Mouse (Mus musculus) layer of hippocampus, adult 9-10 months (tissue): ENCODE measurements around the gene Asl.
A peak's percentile ranks its signal among the peaks of the same experiment; 100 is the strongest.

Experiments
- DNase-seq: peaks from one replicate; pipeline ENCODE4 v3.0.0; 2022; ENCODE audit warnings: low spot score

The Asl gene

DNA sequence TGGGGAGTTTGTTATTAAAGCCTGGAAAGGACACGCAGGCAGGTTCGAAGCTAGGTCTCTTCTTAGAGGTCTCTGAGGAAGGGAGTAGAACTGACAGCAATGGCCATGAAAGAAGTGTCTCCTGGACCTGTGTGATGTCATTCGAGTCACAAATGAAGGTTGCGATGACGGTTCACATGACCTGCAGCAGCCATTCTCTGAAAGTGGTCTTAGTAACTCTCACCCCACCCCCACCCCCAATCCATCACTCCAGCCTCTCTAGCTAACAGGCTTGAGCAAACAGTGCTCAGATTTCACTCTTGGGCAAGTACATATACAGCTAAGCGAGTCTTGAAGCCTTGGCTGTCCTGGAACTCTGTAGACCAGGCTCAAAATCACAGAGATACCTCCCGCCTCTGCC, 25.8 kb downstream of the Asl start:
- DNase-seq: no peak

DNA sequence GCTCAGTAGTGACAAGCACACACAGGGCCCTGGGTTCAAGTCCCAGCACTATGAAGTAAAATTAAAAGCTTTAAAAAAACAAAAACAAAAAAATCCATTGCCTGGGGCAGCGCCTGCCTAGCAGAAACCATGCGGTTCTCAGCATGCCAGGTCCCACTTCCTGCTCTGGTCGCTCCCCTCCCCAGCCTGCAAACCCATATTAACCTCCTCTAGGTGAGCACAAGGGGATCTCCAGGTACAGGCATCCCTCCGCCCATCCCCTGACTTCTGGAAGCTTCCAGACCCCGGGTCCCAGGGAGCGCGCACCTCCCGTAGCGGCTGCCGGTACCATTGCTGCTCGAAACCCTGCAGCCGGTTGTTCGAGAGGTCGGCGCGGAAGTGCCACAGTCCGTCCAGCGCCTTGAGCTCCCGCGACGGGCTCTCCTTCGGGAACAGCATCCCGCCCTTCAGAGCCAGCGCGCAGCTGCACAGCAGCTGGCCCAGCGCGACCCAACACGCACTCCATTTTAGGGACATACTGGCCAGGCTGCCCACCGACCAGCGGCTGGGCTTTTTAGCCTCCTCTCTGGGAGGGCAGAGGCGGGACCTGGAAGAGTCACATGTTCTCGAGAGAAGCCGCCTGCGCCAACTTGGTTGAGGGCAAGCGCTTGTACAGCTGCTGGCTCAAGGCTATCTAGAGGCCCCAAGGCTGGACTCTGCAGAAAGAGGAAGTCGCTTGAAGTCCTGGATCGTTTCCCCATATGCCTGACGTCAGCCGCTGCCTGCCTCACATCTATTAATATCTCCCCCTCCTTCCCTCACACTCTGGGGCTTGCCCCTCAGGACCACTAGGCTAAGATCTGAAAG, 26.5 kb downstream of the Asl start, which contains the start of gene Gusb:
TSS of gene Gusb (minus strand) at position 749 of the 846 bp plus-strand sequence.
- peak; percentile 59 for DNase-seq

DNA sequence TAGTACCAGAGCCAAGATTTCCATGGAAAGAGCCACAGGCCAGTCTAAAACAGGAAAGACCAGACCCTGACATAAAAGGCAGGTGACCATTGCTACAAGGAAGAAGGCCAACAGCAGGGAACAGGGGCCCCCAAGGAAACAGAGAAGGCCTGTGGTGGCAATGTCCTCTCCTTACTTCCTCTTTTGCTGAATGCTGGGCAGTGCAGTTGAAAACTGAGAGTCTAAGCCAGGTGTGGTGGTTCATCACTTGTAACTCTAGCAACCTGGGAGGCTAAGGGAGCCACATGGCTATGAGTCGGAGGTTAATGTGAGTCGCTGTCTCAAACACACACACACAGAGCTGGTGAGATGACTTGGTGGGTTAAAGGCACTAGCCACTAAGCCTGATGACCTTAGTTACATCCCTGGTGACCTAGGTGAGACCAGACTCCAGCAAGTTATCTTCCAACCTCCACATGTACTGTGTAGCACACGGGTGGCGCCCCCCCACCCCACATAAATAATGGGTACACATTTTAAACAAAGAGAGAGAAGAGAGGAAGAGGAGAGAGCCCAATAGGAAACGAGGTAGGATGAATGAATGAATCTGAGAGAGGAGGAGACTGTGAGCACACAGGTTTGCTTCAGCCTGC, 27.6 kb downstream of the Asl start:
- DNase-seq: no peak

DNA sequence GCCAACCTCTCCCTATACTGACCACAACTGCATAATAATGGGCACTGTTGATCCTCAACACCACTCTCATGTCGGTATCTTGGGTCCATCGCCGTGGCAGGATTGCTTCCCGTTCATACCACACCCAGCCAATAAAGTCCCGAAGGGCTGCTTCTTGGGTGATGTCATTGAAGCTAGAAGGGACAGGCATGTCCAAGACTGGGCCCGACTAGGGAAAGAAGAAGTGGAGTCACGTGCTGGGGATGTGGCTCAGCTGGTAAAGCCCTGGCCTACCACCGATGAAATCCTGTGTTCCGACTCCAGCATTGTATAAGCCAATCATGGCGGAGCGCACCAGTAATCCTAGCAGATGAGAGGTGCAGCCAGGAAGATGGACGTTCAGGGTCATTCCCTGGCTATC, 28.3 kb downstream of the Asl start:
- no peak for DNase-seq

DNA sequence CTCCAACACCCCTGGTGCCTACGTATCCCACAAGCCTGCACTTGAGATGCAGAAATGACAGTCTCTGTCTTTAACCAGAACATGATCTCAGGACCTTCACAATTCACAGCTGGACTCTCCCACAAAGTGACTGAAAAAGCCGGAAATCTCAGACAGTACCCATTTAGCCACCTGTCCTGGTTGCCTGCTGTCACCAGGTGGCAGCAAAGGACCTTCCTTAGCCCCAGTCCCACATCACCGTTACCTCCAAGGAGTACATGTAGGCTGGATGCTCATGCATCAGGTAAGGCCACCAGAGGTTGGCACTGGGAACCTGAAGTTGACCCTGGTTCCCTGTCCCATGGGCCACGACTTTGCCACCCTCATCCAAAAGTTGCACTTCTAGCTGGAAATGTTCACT, 29.9 kb downstream of the Asl start:
- no peak for DNase-seq

DNA sequence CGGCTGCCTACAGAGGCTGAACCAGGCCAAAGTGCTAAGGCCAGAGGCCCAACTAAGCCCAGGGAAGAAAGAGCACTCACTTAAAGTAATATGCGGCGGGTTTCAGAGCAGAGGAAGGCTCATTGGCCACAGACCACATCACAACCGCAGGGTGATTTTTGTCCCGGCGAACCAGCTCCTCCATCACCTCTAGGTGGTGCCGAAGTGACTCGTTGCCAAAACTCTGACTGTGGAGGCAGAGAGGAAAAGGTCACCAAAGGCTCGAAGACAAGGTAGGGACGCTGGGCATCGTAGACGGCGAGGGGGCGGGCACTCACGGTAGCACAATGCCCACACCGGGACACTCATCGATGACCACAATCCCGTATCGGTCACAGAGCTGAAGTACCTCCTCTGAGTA, 31.3 kb downstream of the Asl start:
- DNase-seq: no peak

DNA sequence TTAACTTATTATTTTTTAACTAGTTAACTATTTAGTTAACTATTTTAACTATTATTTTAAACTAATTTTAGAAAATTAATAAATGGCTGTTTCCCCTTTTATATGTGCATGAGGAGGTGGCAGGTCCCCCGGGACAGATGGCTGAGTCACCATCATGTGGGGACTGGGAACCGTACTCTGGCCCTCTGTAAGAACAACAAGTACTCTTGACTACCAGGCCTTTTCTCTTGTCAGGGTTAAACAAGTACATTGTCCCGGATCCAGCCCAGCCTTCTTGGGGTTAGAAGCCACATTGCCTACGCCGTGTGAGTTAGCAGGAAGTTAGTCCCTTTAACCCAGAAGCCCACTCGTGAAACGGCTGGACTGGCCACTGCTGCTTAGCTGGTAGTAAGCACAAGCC, 34.1 kb downstream of the Asl start:
- no peak for DNase-seq

DNA sequence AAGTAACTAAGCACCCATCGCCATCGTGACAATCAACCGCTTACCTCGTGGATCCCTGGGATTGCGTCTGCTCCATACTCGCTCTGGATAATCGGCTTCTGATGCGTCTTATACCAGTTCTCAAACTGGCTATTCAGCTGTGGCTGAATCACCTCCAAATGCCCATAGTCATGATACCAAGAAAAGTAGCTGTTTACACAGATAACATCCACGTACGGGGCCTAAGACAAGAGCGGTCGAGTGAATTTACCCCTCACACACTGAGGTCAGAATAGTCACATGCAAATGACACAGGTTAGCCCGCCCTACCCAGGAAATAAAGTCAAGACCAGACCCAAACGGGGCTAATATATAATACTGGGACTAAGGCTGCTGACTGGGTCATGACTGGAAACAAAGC, 35.7 kb downstream of the Asl start:
- no peak for DNase-seq

DNA sequence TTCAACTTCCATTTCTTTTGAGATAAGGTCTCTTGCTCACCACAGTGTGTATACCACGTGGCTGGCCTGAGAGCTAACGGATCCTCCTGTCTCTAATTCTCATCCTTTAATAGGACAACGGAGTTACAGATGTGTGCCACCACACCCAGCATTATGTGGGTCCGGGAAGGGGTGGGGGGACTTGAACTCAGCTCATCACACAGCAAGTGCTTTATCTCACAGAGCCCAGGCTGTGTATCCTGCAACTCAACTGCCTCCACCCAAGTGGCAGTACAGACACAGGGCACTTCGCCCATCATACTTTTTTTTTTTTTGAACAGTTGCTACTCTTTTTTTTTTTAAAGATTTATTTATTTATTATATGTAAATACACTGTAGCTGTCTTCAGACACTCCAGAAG, 37.1 kb downstream of the Asl start:
- no peak for DNase-seq

DNA sequence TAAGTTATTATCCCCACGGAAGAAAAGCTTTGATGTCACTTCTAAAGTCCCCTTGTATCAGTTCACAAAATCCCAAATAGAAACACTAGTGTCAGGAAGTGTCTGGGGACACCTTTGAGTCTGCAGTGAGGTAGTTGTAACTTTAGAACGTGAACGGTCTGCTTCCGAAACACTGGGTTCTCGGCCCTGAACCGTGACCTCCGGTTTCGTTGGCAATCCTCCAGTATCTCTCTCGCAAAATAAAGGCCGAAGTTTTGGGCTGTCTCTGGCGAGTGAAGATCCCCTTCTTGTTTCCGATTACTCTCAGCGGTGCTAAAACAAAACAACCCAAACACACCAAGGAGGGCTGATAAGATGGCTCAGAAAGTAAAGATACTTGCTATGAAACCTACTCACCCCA, 39.7 kb downstream of the Asl start:
- DNase-seq: no peak

DNA sequence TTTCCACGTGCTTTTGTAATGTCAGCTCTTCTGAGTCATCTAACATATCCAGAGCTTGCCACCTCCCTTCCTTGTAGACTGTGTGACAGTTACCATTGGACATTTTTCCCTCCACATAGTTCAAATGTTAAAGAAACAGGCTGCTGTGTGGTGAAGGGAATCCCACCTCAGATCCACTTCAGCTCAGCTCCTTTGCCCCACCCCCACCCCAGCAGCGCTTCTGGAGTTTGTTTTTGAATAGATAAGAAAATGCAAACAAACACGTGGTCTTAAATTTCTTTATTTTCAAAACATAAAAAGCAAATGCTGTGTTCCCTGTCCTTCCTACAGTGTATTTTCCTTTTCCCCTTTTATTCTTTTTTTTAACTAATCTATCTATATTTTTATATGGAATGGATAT, 48.8 kb downstream of the Asl start:
- no peak for DNase-seq

DNA sequence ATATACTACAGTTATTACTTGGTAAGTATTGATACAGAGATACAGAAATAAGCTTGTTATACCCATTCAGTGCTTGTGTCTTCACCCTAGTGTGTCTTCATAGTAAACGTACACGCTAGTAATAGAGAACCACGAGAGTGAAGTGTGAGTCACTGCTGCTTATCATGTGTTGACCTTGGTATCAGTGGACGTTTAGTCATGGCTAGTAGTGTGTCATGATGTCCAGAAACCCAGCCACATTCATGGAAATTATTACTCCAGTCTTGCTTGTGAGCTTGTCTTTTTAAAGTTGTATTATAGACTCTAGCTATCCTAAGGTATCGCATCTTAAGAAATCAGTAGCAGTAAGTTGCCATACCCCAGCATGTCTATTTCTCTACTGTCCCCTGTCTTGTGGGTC, 50.4 kb downstream of the Asl start:
- no peak for DNase-seq

DNA sequence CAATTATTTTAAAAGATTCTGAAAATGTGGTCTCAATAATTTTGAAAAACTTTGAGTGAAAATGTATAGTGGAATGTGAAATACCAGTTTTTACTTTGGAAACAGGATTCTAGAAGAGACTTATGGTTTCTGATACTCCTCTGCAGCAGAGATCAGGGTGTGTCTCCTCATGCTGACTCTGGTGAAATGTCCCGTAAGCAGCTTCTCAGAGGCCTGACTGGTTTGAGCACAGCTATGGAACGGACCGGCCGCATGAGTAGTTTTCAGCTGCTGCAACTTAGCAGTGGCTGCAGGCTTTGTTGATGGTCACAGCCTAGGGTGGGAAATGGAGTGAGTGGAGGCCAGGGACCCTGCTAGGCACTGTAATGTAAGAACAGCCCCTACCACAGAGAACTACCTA, 51.3 kb downstream of the Asl start:
- DNase-seq: no peak

DNA sequence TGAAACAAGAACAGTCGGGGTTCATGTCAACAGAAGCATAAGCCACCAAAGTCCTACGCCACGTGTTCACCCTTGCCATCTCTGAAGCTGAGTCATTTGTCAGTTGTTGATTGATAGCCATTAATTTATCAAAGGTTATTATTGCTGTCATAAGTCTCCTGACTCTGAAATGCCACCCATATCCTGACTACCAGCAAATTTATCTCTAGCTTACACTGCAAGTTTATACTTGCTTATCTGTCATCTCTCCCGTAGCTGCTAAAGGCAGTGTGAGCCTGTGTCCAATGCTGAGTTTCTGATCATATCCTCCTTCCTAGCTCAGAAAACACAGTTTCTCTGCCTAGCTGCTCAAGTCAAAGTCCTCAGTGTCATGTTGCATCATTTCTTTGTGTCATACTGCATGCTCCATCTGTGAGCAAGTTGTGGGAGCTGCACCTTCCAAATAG, 54.2 kb downstream of the Asl start:
- DNase-seq: no peak

DNA sequence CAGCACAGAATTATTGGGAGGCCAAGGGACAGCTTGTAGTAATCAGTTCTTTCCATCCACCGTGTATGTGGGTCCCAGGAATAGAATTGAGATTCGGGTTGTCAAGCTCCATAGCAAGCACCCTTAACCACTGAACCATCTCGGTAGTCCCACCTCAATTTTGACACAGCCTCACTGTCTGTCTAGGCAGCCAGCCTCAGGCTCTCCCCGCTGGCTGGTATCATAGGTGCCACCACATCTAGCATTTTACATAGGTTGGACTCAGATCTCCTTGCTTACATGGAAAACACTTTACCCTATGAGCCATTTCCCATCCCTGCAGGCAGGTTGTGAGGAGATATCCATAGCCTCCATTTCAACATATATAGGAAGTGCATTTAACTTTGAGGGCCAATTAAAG, 54.7 kb downstream of the Asl start:
- DNase-seq: no peak

DNA sequence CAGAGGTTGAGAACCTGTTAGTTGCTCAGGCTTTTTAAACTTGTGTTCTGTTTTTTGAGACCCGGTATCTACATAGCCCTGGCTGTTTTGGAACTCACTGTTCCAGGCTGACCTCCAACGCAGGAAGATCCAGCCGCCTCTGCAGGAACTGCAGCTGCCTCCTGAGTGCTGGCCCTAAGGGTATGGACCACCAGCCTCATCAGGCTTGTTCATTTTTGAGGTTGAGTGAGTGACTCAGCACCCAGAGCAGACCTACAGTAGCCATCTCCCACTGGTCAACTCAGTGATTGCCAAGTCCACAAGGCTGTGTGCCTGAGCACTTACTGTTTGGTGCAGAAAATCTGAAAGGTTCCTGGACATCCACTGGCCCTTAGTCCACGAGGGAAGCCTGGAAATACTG, 57.6 kb downstream of the Asl start:
- DNase-seq: no peak

DNA sequence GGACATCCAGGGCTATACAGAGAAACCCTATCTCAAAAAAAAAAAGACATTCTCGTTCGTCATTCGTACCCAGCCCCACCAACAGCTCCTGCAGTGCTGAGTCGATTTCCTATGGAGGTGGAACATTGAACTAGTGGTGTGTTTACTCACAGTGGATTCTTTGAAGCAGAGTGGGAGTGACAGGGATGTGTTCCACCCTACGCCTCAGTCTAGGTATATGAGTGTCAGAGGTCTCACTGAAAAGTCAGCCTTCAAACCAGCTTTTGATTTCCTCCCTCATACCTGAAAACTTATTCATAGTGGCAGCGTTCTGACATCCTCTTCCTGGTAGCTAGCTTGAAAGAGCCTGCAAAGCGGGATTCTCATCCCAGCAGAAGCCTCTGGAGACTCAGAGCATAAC, 60.6 kb downstream of the Asl start:
- no peak for DNase-seq

DNA sequence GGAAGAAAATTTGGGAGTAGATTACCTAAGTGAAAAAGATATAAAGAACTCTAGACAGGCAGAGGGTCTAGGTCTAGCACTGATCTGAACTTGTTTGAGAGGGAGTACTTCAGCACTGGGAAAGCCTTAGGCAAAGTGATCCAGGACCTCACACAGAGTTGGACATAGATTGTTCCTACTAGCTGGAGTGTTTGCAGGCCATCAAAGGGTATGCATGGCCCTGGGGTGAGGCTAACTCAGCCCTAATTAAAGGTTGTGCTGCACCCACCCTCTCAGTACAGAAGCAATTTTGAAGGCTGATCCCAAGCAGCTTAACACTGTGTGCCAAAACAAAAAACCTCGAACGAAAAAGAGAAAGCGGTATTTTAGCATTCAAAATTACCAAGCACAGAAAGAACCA, 62.6 kb downstream of the Asl start:
- no peak for DNase-seq

DNA sequence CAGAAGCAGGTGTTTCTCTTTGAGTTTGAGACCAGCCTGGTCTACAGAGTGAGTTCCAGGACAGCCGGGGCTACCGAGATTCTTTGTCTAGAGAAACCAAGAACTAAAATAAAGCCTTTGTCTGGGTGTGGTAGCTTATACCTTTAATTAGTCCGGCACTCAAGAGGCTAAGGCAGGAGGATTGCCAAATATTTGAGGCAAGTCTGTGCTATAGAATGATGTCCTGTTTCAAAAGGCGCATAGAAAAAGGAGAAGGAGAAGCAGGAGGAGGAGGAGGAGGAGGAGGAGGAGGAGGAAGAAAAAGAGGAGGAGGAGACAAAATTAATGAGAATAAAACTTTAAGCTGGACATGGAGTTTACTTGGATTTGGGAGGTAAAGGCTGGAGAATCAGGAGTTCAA, 65.8 kb downstream of the Asl start:
- no peak for DNase-seq
